Mouse (Mus musculus) CD4-positive, CD25-positive, alpha-beta regulatory T cell (primary cell): Measurements from ENCODE around the gene Wdr72. TPM values are rescaled to one million over a fixed set of nuclear protein-coding genes. Genes with fewer than 3 reads are reported as not detected.

ENCODE experiments used
- polyA plus RNA-seq: library from polyadenylated mRNA; unstranded; fragments of 100-300 nt; shearing (Covaris generic); gene quantifications from one replicate; pipeline ENCODE4 v1.2.1, GENCODE M21; 2017

Gene Wdr72
- polyA plus RNA-seq = 0.08 TPM

GRCm38 (mm10) chr9:74109761-74110460 is at the start of gene Wdr72:
Gene Wdr72 (plus strand): TSS chr9:74110356.

Other genes starting within 250 kb of the Wdr72 start
- 0.04 TPM for gene Unc13c, start 141.4 kb upstream of the Wdr72 start, polyA plus RNA-seq